Mouse (Mus musculus): ENCODE results near the gene Napa. TPM values are rescaled to one million over a fixed set of nuclear protein-coding genes. Genes with fewer than 3 reads are reported as not detected.

The Napa gene
- total and polyA plus RNA-seq, 2 experiments from 2014 or later, result 222 to 270 TPM

DNA sequence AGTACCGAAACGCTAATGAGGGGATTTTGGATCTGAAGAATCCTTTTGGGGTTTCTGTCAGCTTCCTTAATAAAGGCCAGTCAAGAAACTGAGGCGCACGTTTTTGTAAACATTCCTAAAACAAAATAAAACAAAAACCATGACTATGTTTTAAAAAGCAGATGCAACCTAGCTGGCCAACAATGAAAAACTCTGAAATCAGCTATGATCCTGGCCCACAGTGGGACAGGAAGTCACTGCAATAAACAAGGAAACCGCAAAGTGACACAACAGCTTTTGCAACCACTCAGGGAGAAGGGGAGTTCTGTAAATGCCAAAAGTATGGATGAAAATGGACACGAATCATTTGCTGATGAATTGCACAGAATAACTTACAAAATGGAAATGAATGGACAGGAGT, 45.2 kb upstream of the Napa start:
- DNase-seq, result no peak
- H3K4me2 ChIP-seq (ENCODE audit: low read depth), result peak overlapping the region; percentile 52
- H3K9me3 ChIP-seq (ENCODE audit: low read length), result no peaks in the 10 kb centered on the region
- TF ChIP-seq CTCF (IDR thresholded peaks at IDR 0.05; ENCODE audit: low read depth), result no peak
- no peaks in the 10 kb centered on the region for H3K36me3 ChIP-seq (ENCODE audit: insufficient read depth)
- 13% methylated on average over 6 of the region's 6 CpGs for WGBS
- no peaks in the 10 kb centered on the region for H3K27me3 ChIP-seq (ENCODE audit: insufficient read depth, low read length)
- peak overlapping the region; percentile 43 for H3K4me3 ChIP-seq (ENCODE audit: low read depth, low read length)
- H3K4me1 ChIP-seq (ENCODE audit: insufficient read depth), result peaks cover 20% of the 10 kb centered on the region
- H3K27ac ChIP-seq (ENCODE audit: low read depth, low read length), result no peak overlapping the region
- H3K9ac ChIP-seq, result no peak overlapping the region
- no peak for ATAC-seq

DNA sequence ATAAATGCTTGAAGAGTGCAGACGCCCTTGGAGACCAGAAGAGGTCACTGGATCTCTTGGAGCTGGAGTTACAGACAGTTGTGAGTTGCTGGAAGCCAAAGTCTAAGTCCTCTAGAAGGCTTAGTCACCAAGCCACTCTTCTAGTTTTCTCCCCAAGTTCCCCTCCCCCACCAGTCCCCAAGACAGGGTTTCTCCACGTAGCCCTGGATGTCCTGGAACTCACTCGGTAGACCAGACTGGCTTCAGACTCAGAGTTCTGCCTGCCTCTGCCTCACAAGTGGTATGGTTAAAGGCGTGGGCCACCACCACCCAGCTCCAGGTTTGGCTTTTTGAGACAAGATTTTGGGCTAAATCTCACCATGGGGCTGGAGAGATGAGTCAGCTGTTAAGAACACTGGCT, 43.3 kb upstream of the Napa start:
- no peak for ATAC-seq
- no peak overlapping the region for H3K9ac ChIP-seq
- no peak for DNase-seq
- no peak for TF ChIP-seq CTCF (IDR thresholded peaks at IDR 0.05; ENCODE audit: low read depth)
- H3K27ac ChIP-seq (ENCODE audit: low read depth, low read length), result no peak overlapping the region
- H3K4me3 ChIP-seq (ENCODE audit: low read depth, low read length), result no peak overlapping the region
- no peaks in the 10 kb centered on the region for H3K27me3 ChIP-seq (ENCODE audit: insufficient read depth, low read length)
- peaks cover 8% of the 10 kb centered on the region for H3K4me1 ChIP-seq (ENCODE audit: insufficient read depth)
- WGBS, result 61% methylated on average over 4 of the region's 4 CpGs
- H3K36me3 ChIP-seq (ENCODE audit: insufficient read depth), result no peaks in the 10 kb centered on the region
- H3K9me3 ChIP-seq (ENCODE audit: low read length), result no peaks in the 10 kb centered on the region
- no peak overlapping the region for H3K4me2 ChIP-seq (ENCODE audit: low read depth)

DNA sequence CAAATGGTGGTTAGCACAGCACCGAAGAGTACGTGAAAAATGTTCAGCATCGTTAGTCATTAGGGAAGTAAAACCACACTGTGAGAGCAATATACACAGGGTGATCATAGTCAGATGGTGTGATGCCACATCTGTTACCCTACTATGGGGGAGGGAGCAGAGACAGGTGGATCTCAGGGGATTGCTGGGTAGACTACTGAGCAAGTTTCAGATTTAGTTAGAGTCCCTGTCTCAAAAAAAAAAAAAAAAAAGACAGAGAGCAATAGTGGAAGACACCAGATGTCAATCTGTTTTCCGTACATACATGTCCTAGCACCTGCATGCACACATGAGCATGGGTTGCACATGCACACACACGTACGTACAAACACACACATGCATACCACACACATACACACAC, 42.6 kb upstream of the Napa start:
- DNase-seq (no peak), ATAC-seq (no peak)
- H3K4me3 ChIP-seq (ENCODE audit: low read depth, low read length), result no peak overlapping the region
- no peaks in the 10 kb centered on the region for H3K27me3 ChIP-seq (ENCODE audit: insufficient read depth, low read length)
- H3K36me3 ChIP-seq (ENCODE audit: insufficient read depth), result no peaks in the 10 kb centered on the region
- H3K4me1 ChIP-seq (ENCODE audit: insufficient read depth), result peaks cover 7% of the 10 kb centered on the region; the same call in 1 of the 2 replicates
- H3K4me2 ChIP-seq (ENCODE audit: low read depth), result no peak overlapping the region
- no peak overlapping the region for H3K27ac ChIP-seq (ENCODE audit: low read depth, low read length)
- H3K9ac ChIP-seq, result no peak overlapping the region
- no peak for TF ChIP-seq CTCF (IDR thresholded peaks at IDR 0.05; ENCODE audit: low read depth)
- no peaks in the 10 kb centered on the region for H3K9me3 ChIP-seq (ENCODE audit: low read length)
- 86% methylated on average over 6 of the region's 6 CpGs for WGBS

DNA sequence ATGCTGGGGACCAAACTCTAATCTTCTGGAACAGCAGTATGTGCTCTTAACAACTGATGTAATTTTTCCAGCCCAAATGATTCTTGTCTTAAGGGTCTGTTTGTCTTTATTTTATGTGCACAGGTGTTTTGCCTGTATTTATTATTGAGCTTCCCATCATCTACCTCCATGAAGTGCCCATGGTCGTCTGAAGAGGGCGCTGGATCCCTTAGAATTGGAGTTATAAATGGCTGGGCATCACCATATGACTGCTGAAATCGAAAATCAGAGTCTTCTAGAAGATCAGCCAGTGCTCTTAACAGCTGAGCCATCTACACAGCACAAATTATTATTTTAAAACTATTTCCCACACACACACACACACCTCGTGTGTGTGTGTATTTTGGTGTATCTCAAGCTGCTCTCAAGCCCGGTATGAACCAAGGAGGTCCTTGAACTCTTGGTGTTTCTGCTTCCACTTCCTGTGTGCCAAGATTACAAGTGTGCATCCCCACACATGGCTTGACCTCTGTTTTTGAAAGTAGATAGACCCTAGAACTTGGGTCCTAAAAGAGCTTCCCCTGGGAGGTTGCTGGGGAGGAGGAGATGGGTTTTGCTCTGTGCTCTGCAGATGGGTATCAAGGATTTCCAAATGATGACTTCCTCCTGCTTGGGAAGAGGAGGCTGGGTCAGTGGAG, 41.7 kb upstream of the Napa start:
- peak; percentile 59 for TF ChIP-seq CTCF (IDR thresholded peaks at IDR 0.05; ENCODE audit: low read depth)
- no peaks in the 10 kb centered on the region for H3K9me3 ChIP-seq (ENCODE audit: low read length)
- ATAC-seq (no peak), DNase-seq (peak; percentile 25)
- no peaks in the 10 kb centered on the region for H3K27me3 ChIP-seq (ENCODE audit: insufficient read depth, low read length)
- no peak overlapping the region for H3K4me3 ChIP-seq (ENCODE audit: low read depth, low read length)
- H3K4me2 ChIP-seq (ENCODE audit: low read depth), result no peak overlapping the region
- H3K36me3 ChIP-seq (ENCODE audit: insufficient read depth), result no peaks in the 10 kb centered on the region
- H3K9ac ChIP-seq, result no peak overlapping the region
- H3K27ac ChIP-seq (ENCODE audit: low read depth, low read length), result no peak overlapping the region
- peaks cover 7% of the 10 kb centered on the region; the same call in 1 of the 2 replicates for H3K4me1 ChIP-seq (ENCODE audit: insufficient read depth)
- WGBS, result 30% methylated on average over 5 of the region's 5 CpGs

DNA sequence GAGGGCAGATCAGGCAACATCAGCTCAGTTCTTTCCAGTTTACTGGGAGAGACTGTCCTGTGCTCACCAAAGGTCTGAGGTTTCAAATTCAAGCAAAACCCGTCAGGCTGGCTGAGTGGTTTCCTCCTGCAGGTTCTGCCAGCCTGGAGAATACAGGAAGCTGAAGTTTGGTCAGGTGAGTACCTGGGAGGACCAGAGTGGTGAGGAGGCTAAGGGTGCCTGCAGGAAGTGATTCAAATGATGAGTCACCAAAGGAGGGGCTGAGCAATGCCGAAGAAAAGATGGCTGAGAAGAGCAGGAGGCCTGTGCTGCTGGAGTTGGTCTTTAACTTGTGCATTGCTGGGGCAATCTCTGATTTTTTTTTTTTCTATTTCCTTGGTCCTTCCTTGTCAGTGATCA, 41.1 kb upstream of the Napa start:
- WGBS, result 77% methylated on average over 2 of the region's 2 CpGs
- ATAC-seq, result no peak
- H3K4me3 ChIP-seq (ENCODE audit: low read depth, low read length), result no peak overlapping the region

DNA sequence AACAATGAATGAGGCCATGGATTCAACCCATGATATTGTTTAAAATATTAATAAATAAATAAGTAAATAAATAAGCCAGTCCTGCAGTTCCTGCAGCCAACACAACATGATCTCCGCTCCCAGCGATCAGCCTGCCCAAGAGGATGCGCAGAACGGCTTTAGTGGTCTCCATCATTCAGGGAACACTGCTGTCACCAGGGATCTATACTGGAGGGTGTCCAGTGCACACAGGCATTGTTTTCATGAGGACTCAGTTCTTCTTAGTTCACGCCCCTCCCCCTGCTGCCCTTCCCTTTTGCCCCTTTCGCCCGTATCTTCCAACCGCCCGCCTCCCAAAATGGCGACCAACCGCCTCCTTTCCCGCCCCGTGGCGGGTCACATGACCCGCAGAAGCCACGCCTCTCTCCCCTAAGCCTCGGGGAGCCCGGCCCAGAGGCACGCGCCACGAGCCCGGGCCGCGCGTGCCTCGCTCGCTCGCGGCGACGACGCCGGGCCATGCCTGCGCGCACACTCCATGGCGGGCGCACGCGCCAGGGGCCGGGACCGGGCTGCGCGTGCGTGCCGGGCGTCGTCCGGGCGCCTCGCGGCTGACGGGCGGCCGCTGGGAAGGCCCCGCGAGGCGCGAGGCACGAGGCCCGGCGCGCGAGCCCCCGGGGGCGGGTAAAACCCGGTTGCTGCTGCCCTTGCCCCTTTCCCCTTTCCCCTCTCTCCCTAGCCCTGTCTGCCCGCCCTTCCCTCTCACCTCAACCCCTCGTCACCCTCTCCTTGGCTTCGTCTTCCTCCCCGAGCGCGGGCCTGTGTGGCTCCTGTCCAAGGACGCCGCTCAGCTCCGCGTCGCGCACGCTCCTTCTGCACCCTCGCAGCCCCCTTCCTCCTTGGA, 36.8 kb upstream of the Napa start, which contains the start of gene Zfp541:
Gene Zfp541, plus strand, starts transcription at position 596 of the 880 bp plus-strand sequence.
- no peaks in the 10 kb centered on the region for H3K4me1 ChIP-seq (ENCODE audit: insufficient read depth)
- TF ChIP-seq CTCF (IDR thresholded peaks at IDR 0.05; ENCODE audit: low read depth), result no peak
- no peaks in the 10 kb centered on the region for H3K9me3 ChIP-seq (ENCODE audit: low read length)
- peak within 1 kb of the TSS; percentile 9; the same call in 1 of the 2 replicates for H3K4me3 ChIP-seq (ENCODE audit: low read depth, low read length)
- no peaks in the 10 kb centered on the region for H3K27me3 ChIP-seq (ENCODE audit: insufficient read depth, low read length)
- 60% methylated on average over 65 of the region's 80 CpGs for WGBS
- DNase-seq (peak; percentile 38), ATAC-seq (peak; percentile 82)
- peak within 1 kb of the TSS; percentile 19; the same call in 1 of the 2 replicates for H3K4me2 ChIP-seq (ENCODE audit: low read depth)
- H3K9ac ChIP-seq, result no peak within 1 kb of the TSS
- H3K36me3 ChIP-seq (ENCODE audit: insufficient read depth), result no peaks in the 10 kb centered on the region
- H3K27ac ChIP-seq (ENCODE audit: low read depth, low read length), result no peak within 1 kb of the TSS

More for the DNA sequence above, 41.1 kb upstream of the Napa start:
- Histone ChIP-seq H3K4me1 (ENCODE audit: insufficient read depth) (peaks cover 2% of the 10 kb centered on the region; the same call in 1 of the 2 replicates), H3K4me2 (ENCODE audit: low read depth) (no peak overlapping the region), H3K27ac (ENCODE audit: low read depth, low read length) (no peak overlapping the region), H3K36me3 (ENCODE audit: insufficient read depth) (no peaks in the 10 kb centered on the region), H3K27me3 (ENCODE audit: insufficient read depth, low read length) (no peaks in the 10 kb centered on the region), H3K9ac (no peak overlapping the region), H3K9me3 (ENCODE audit: low read length) (no peaks in the 10 kb centered on the region)
- no peak for TF ChIP-seq CTCF (IDR thresholded peaks at IDR 0.05; ENCODE audit: low read depth)
- DNase-seq, result no peak

DNA sequence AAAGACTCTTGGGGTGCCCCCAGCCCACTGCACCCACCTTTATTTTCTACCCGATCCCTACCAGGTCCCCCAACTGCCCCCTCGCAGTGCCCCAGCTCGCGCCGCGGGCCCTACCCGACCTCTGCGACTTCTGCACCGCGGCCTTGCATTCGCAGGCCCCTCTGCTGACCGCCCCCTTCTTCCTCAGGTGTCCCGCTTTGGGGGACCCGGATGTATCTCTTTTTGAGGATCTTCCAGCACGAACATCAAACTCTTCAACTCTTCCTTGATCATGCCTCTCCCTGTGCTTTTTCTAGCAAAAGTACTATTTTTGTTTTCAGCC, 36.2 kb upstream of the Napa start:
- H3K36me3 ChIP-seq (ENCODE audit: insufficient read depth), result no peaks in the 10 kb centered on the region
- 78% methylated on average over 15 of the region's 15 CpGs for WGBS
- H3K27me3 ChIP-seq (ENCODE audit: insufficient read depth, low read length), result no peaks in the 10 kb centered on the region
- DNase-seq, result no peak
- H3K27ac ChIP-seq (ENCODE audit: low read depth, low read length), result no peak overlapping the region
- TF ChIP-seq CTCF (IDR thresholded peaks at IDR 0.05; ENCODE audit: low read depth), result no peak
- no peaks in the 10 kb centered on the region for H3K9me3 ChIP-seq (ENCODE audit: low read length)
- no peaks in the 10 kb centered on the region for H3K4me1 ChIP-seq (ENCODE audit: insufficient read depth)
- H3K4me3 ChIP-seq (ENCODE audit: low read depth, low read length), result no peak overlapping the region
- no peak overlapping the region for H3K9ac ChIP-seq
- no peak overlapping the region for H3K4me2 ChIP-seq (ENCODE audit: low read depth)
- ATAC-seq, result no peak
